Mouse (Mus musculus): ENCODE data around the gene Dnajc16. TPM values are rescaled to one million over a fixed set of nuclear protein-coding genes. Genes with fewer than 3 reads are reported as not detected.

The Dnajc16 gene
- total and polyA plus RNA-seq, 3 experiments, result 12.5 to 24.9 (median 20.4) TPM

DNA sequence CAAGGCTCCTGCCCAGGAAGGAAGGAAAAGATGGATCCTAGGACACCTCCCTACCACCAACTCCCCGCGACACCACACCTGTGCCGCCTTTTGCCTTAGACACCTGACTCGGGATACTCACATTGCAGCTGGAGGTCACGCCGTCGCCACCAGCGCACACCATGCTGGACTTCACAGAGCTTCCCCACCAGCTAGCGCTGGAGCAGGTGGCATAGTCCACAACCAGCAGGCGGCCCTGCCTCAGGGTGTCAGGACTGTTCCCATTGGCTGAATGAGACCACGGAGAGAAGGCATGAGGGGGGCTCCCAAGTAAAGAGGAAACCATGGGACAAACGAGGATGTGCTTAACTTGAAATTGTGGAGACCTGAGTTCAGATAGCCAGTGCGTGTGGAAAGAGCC is 28.1 kb upstream of the Dnajc16 start:
- Histone ChIP-seq H3K27me3 (ENCODE audit: control insufficient read depth, insufficient read depth, low read length) (no peaks in the 10 kb centered on the region), H3K4me3 (no peak overlapping the region), H3K79me2 (replicated peaks; ENCODE audit: control insufficient read depth, insufficient read depth, low read length) (no peaks in the 10 kb centered on the region), H3K4me1 (ENCODE audit: control insufficient read depth, insufficient read depth, low read length) (no peaks in the 10 kb centered on the region), H3K36me3 (ENCODE audit: control insufficient read depth, insufficient read depth, low read length) (no peaks in the 10 kb centered on the region), H3K9ac (ENCODE audit: low read depth, low read length) (no peak overlapping the region), H3K27ac (no peak overlapping the region)
- intact Hi-C loops (cut with DNase I), result no loop called here
- peak in 1 of 2 experiments; percentile 10 for DNase-seq
- no peak for TF ChIP-seq CTCF (IDR thresholded peaks at IDR 0.05)
- no peak for TF ChIP-seq POLR2A (IDR thresholded peaks at IDR 0.05; ENCODE audit: insufficient read depth, low read depth, low read length)
- no peak for TF ChIP-seq EP300 (IDR thresholded peaks at IDR 0.05; ENCODE audit: insufficient read depth, low read depth, low read length)
- WGBS, result 83% methylated on average over 13 of the region's 13 CpGs

DNA sequence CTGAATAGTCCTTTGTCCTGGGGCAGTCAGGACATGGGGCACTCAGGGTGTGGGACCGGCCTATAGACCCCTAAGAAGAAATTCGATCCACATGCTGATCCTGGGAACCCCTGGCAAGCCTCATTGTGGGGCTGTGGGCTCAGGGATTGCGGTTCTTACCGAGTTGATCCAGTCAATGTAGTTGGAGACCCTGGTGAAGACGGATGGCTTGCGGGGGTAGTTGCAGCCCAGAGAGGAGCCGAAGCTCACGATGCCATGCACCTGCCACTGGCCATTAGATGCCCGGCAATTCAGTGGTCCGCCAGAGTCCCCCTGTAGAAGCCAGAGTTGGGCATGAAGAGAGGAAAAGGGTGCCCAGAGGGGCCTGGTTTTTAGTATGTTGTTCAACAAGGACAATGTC is 27.0 kb upstream of the Dnajc16 start:
- Histone ChIP-seq H3K79me2 (replicated peaks; ENCODE audit: control insufficient read depth, insufficient read depth, low read length) (no peaks in the 10 kb centered on the region), H3K27me3 (ENCODE audit: control insufficient read depth, insufficient read depth, low read length) (no peaks in the 10 kb centered on the region), H3K36me3 (ENCODE audit: control insufficient read depth, insufficient read depth, low read length) (no peaks in the 10 kb centered on the region), H3K4me1 (ENCODE audit: control insufficient read depth, insufficient read depth, low read length) (no peaks in the 10 kb centered on the region), H3K4me3 (no peak overlapping the region), H3K9ac (ENCODE audit: low read depth, low read length) (no peak overlapping the region), H3K27ac (no peak overlapping the region)
- peak in 1 of 2 experiments; percentile 5 for DNase-seq
- TF ChIP-seq POLR2A (IDR thresholded peaks at IDR 0.05; ENCODE audit: insufficient read depth, low read depth, low read length) (no peak), EP300 (IDR thresholded peaks at IDR 0.05; ENCODE audit: insufficient read depth, low read depth, low read length) (no peak), CTCF (IDR thresholded peaks at IDR 0.05) (no peak)
- intact Hi-C loops (cut with DNase I), result no loop called here
- WGBS, result 89% methylated on average over 10 of the region's 10 CpGs

DNA sequence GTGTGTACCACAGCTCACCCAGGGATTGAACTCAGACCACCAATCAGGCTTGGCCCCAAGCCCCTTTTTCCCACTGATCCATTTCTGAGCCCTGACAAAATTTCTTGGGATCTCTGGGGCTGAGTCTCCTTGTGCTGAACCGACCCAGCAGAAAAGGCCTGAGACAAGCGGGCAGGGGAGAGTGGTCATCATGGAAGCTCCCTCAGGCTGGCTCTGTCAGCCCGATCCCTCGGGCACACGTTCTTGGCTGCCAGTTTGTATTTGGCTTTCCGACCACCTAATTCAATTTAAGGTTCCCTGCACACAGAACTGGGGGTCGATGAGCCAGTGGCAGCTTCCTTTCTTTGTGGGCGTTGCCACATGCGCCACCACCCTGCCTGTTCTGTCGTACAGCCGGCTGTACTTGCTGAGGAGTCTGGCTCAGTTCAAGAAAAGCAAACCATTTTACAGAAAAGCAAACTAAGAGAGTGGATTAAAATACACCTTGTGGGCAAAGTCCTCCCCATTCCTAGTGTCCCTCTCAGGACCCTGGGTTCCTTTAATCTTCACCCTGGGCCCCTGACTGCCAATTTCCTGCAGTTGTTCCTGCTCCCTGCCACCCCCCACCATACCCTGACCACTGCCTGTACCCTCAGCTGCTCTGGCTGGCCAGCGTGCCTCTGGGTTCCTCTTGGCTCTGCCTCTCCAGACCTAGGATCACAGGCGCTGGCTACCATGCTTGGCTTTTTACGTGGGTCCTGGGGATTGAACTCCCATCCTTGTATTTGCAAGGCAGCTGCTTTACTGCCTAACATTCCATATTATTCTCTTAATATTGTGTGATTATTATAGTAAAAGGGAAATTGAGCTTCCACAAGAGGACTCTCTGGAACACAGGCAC is 26.3 kb upstream of the Dnajc16 start:
- no peak for DNase-seq
- Histone ChIP-seq H3K27me3 (ENCODE audit: control insufficient read depth, insufficient read depth, low read length) (no peaks in the 10 kb centered on the region), H3K4me1 (ENCODE audit: control insufficient read depth, insufficient read depth, low read length) (no peaks in the 10 kb centered on the region), H3K36me3 (ENCODE audit: control insufficient read depth, insufficient read depth, low read length) (no peaks in the 10 kb centered on the region), H3K4me3 (no peak overlapping the region), H3K27ac (no peak overlapping the region), H3K79me2 (replicated peaks; ENCODE audit: control insufficient read depth, insufficient read depth, low read length) (no peaks in the 10 kb centered on the region), H3K9ac (ENCODE audit: low read depth, low read length) (no peak overlapping the region)
- WGBS, result 73% methylated on average over 14 of the region's 14 CpGs
- intact Hi-C loops (cut with DNase I), result no loop called here
- TF ChIP-seq POLR2A (IDR thresholded peaks at IDR 0.05; ENCODE audit: insufficient read depth, low read depth, low read length) (no peak), CTCF (IDR thresholded peaks at IDR 0.05) (no peak), EP300 (IDR thresholded peaks at IDR 0.05; ENCODE audit: insufficient read depth, low read depth, low read length) (no peak)

DNA sequence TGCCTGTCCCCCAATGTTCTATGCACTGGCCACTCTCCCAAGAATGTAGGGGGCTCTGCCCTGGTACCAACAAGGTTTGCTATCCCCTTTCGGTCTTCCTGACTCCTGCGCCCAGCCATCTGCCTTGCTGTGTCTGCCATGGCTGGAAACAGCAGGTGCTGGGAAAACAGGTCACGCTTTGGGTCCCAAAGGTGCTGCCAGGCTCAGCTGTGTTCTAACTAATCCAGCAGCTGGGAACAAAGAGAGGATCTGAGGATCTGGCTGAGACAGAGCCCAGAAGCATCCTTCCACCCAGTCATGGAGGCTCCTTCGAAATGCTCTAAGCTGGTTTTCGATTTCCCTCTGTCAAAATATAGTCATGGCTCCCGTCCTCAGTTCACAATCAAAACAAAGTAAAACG is 25.5 kb upstream of the Dnajc16 start:
- intact Hi-C loops (cut with DNase I), result no loop called here
- WGBS, result 80% methylated on average over 7 of the region's 7 CpGs

DNA sequence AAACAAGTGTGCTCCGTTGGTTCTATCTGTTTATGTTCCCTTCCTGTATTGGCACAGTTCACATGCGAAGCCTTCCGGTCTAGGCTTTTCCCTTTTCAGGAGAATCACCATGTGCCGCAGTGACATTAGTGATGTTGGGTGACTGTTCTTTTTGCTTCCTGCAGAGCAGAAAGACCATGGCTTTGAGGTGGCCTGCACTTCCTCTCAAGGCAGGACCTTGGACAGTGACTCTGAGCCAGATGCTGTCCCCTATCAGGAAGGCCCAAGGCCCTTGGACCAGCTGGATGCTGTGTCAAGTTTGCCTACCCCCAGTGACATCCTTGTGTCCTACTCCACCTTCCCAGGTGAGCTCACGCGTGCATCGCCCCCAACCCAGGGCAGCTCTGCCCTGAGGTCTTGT is 20.6 kb upstream of the Dnajc16 start:
- no peaks in the 10 kb centered on the region for H3K79me2 ChIP-seq (replicated peaks; ENCODE audit: control insufficient read depth, insufficient read depth, low read length)
- intact Hi-C loops (cut with DNase I), result no loop called here
- no peak for TF ChIP-seq POLR2A (IDR thresholded peaks at IDR 0.05; ENCODE audit: insufficient read depth, low read depth, low read length)
- no peak for TF ChIP-seq EP300 (IDR thresholded peaks at IDR 0.05; ENCODE audit: insufficient read depth, low read depth, low read length)
- TF ChIP-seq CTCF (IDR thresholded peaks at IDR 0.05), result no peak
- no peak overlapping the region for H3K4me3 ChIP-seq
- H3K4me1 ChIP-seq (ENCODE audit: control insufficient read depth, insufficient read depth, low read length), result no peaks in the 10 kb centered on the region
- H3K9ac ChIP-seq (ENCODE audit: low read depth, low read length), result no peak overlapping the region
- 96% methylated on average over 7 of the region's 7 CpGs for WGBS
- no peaks in the 10 kb centered on the region for H3K36me3 ChIP-seq (ENCODE audit: control insufficient read depth, insufficient read depth, low read length)
- no peak overlapping the region for H3K27ac ChIP-seq
- H3K27me3 ChIP-seq (ENCODE audit: control insufficient read depth, insufficient read depth, low read length), result no peaks in the 10 kb centered on the region
- DNase-seq, result peak in 1 of 2 experiments; percentile 9

More for the DNA sequence above, 25.5 kb upstream of the Dnajc16 start:
- Histone ChIP-seq H3K4me3 (no peak overlapping the region), H3K36me3 (ENCODE audit: control insufficient read depth, insufficient read depth, low read length) (no peaks in the 10 kb centered on the region), H3K9ac (ENCODE audit: low read depth, low read length) (no peak overlapping the region), H3K79me2 (replicated peaks; ENCODE audit: control insufficient read depth, insufficient read depth, low read length) (no peaks in the 10 kb centered on the region), H3K27me3 (ENCODE audit: control insufficient read depth, insufficient read depth, low read length) (no peaks in the 10 kb centered on the region), H3K4me1 (ENCODE audit: control insufficient read depth, insufficient read depth, low read length) (no peaks in the 10 kb centered on the region), H3K27ac (no peak overlapping the region)
- TF ChIP-seq POLR2A (IDR thresholded peaks at IDR 0.05; ENCODE audit: insufficient read depth, low read depth, low read length) (no peak), CTCF (IDR thresholded peaks at IDR 0.05) (no peak), EP300 (IDR thresholded peaks at IDR 0.05; ENCODE audit: insufficient read depth, low read depth, low read length) (no peak)
- DNase-seq, result peak in 1 of 2 experiments; percentile 4

DNA sequence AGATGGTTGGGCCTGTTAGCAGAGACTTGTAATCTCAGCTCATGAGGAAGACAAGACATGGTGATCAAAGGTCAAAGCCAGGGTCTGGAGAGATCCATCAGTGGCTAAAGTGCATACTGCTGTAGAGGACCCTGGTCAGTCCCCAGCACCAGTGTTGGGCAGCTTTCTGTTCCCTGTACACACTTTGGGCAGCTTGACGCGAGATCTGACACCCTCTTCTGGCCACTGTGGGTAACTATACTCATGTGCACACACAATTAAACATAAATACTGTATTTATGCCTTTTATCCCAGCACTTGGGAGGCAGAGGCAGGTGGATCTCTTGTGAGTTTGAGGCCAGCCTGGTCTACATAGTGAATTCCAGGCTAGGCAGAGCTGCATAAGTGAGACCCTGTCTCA is 20.2 kb upstream of the Dnajc16 start:
- Histone ChIP-seq H3K36me3 (ENCODE audit: control insufficient read depth, insufficient read depth, low read length) (no peaks in the 10 kb centered on the region), H3K4me1 (ENCODE audit: control insufficient read depth, insufficient read depth, low read length) (no peaks in the 10 kb centered on the region), H3K79me2 (replicated peaks; ENCODE audit: control insufficient read depth, insufficient read depth, low read length) (no peaks in the 10 kb centered on the region), H3K27me3 (ENCODE audit: control insufficient read depth, insufficient read depth, low read length) (no peaks in the 10 kb centered on the region), H3K4me3 (no peak overlapping the region), H3K9ac (ENCODE audit: low read depth, low read length) (no peak overlapping the region), H3K27ac (no peak overlapping the region)
- intact Hi-C loops (cut with DNase I), result loop anchor here (1.0 kb wide), 1 partner anchor 42 kb away; no protein-coding TSS in a partner anchor
- no peak for TF ChIP-seq EP300 (IDR thresholded peaks at IDR 0.05; ENCODE audit: insufficient read depth, low read depth, low read length)
- no peak for TF ChIP-seq CTCF (IDR thresholded peaks at IDR 0.05)
- no peak for TF ChIP-seq POLR2A (IDR thresholded peaks at IDR 0.05; ENCODE audit: insufficient read depth, low read depth, low read length)
- WGBS, result 95% methylated on average over 2 of the region's 2 CpGs
- no peak for DNase-seq

Measured in heart, adult 2 months (tissue).